In the genomic region with DNA sequence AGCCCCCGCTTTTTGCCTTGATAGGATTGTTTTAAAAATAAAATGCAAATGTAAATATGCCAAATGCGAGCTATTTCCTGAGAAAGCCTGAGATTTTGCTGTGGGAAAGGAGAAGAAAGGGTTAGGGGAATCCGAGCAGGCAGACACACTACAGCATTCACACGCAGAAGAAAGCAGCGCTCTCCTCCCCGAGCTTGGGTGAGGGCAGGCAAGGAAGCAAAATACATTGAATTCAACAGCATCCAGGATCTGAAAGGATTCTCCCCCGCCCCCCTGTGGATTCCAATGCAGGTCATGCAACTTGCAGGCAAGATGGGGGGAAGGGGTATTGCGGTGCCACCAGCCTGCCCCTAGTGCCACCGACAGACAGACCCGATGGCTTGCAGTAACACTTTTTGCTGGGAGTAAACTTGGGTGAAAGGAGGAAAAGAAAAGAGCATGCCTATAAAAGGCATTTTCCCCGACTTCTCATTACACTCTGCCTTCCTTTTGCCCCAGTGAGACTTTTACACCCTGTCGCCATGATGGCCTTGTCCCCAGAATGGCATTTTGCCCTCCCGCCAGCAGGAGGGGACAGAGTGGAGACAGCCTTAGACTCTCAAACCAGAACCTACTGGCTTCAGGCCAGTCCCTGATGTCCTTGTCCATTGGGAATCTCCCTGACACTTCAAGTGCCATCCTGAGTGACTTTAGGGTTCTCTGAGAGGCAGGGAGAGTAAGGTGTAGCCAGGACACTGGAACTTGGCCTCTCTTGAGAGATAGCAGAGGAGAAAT, we compare ENCODE assay signal across 9 mouse cellular contexts.
DNase-seq lines count a peak whose midpoint lies in the region; ATAC-seq and TF ChIP-seq lines count a peak whose summit lies in the region.
"Had no signal": no experiment of that assay in that cellular context is flagged by ENCODE, and none has a peak within 500 bp of the region (broad histone marks: within the 10 kb centered on the region; RNA-seq: fewer than 3 reads in every experiment).

No protein-coding gene starts in this region.

- WGBS in heart, embryonic 11.5 days (ENCODE audit: insufficient replicate concordance), result 1% methylated on average over 13 of the region's 13 CpGs
- WGBS in spleen, adult 2 months, result 14% methylated on average over 13 of the region's 13 CpGs
- 3% methylated on average over 13 of the region's 13 CpGs for WGBS in embryonic facial prominence, embryonic 13.5 days
- WGBS in intestine, embryonic 15.5 days, result 4% methylated on average over 13 of the region's 13 CpGs
- WGBS in olfactory bulb, adult 2 months, result 8% methylated on average over 13 of the region's 13 CpGs

- H3K9ac ChIP-seq in heart, embryonic 11.5 days (ENCODE audit: low read depth, low read length), result no peak overlapping the region
- H3K9ac ChIP-seq in embryonic facial prominence, embryonic 13.5 days, result no peak overlapping the region
- no peak overlapping the region for H3K9ac ChIP-seq in intestine, embryonic 15.5 days

- no peak for ATAC-seq in heart, embryonic 11.5 days (replicated peaks; ENCODE audit: insufficient number of reproducible peaks, low FRiP score, low TSS enrichment)
- no peak for ATAC-seq in embryonic facial prominence, embryonic 13.5 days (ENCODE audit: insufficient number of reproducible peaks, insufficient read depth, low FRiP score, low TSS enrichment, low read depth)
- ATAC-seq in intestine, embryonic 15.5 days, result no peak
- no peak for ATAC-seq in erythroblast, adult 5-6 weeks (replicated peaks; ENCODE audit: low FRiP score, poor library complexity, severe bottlenecking)

- no peak for TF ChIP-seq POLR2A in spleen, adult 2 months (IDR thresholded peaks at IDR 0.05; ENCODE audit: low read depth, low read length)
- TF ChIP-seq POLR2A in olfactory bulb, adult 2 months (IDR thresholded peaks at IDR 0.05; ENCODE audit: insufficient read depth, low read depth, low read length), result no peak

- H3K4me1 ChIP-seq in heart, embryonic 11.5 days (ENCODE audit: control insufficient read depth, insufficient read depth, low read length), result 0 out of 2 replicates have a peak, but pooled peaks cover 3% of the 10 kb centered on the region
- no peaks in the 10 kb centered on the region for H3K4me1 ChIP-seq in spleen, adult 2 months (ENCODE audit: control insufficient read depth, insufficient read depth, insufficient read length)
- peaks cover 24% of the 10 kb centered on the region for H3K4me1 ChIP-seq in embryonic facial prominence, embryonic 13.5 days
- H3K4me1 ChIP-seq in intestine, embryonic 15.5 days (replicated peaks), result peaks cover 9% of the 10 kb centered on the region
- H3K4me1 ChIP-seq in olfactory bulb, adult 2 months (ENCODE audit: control insufficient read depth, insufficient read depth, low read length), result peaks cover 37% of the 10 kb centered on the region

- no peak overlapping the region for H3K27ac ChIP-seq in heart, embryonic 11.5 days (ENCODE audit: low read depth, low read length)
- H3K27ac ChIP-seq in spleen, adult 2 months (ENCODE audit: insufficient read depth, low read length), result no peak overlapping the region
- no peak overlapping the region for H3K27ac ChIP-seq in embryonic facial prominence, embryonic 13.5 days
- H3K27ac ChIP-seq in intestine, embryonic 15.5 days, result no peak overlapping the region
- no peak overlapping the region for H3K27ac ChIP-seq in olfactory bulb, adult 2 months (ENCODE audit: insufficient read depth, low read depth, low read length)

- no peaks in the 10 kb centered on the region for H3K36me3 ChIP-seq in heart, embryonic 11.5 days (ENCODE audit: control insufficient read depth, insufficient read depth, low read length)
- no peaks in the 10 kb centered on the region for H3K36me3 ChIP-seq in spleen, adult 2 months (ENCODE audit: control insufficient read depth, insufficient read depth, low read length)
- H3K36me3 ChIP-seq in embryonic facial prominence, embryonic 13.5 days, result no peaks in the 10 kb centered on the region
- H3K36me3 ChIP-seq in intestine, embryonic 15.5 days, result no peaks in the 10 kb centered on the region
- H3K36me3 ChIP-seq: G1E had no signal

- H3K4me3 ChIP-seq in heart, embryonic 11.5 days (ENCODE audit: low read depth, low read length), result peak overlapping the region; percentile 56; the same call in 1 of the 2 replicates
- H3K4me3 ChIP-seq in spleen, adult 2 months (ENCODE audit: extremely low read depth, insufficient read depth, insufficient read length), result no peak overlapping the region
- peak overlapping the region; percentile 48 for H3K4me3 ChIP-seq in embryonic facial prominence, embryonic 13.5 days
- peak overlapping the region; percentile 45 for H3K4me3 ChIP-seq in intestine, embryonic 15.5 days (replicated peaks)
- H3K4me3 ChIP-seq in olfactory bulb, adult 2 months (ENCODE audit: insufficient read depth, low read depth, low read length), result peak overlapping the region; percentile 65

- H3K9me3 ChIP-seq in heart, embryonic 11.5 days (replicated peaks; ENCODE audit: control insufficient read depth, low read length), result no peaks in the 10 kb centered on the region
- no peaks in the 10 kb centered on the region for H3K9me3 ChIP-seq in embryonic facial prominence, embryonic 13.5 days
- H3K9me3 ChIP-seq in intestine, embryonic 15.5 days, result no peaks in the 10 kb centered on the region

- peaks cover 97% of the 10 kb centered on the region for H3K27me3 ChIP-seq in heart, embryonic 11.5 days (ENCODE audit: control insufficient read depth, insufficient read depth, low read length)
- H3K27me3 ChIP-seq in spleen, adult 2 months (ENCODE audit: control insufficient read depth, insufficient read depth, low read length), result peaks cover 22% of the 10 kb centered on the region
- peaks cover 99% of the 10 kb centered on the region for H3K27me3 ChIP-seq in embryonic facial prominence, embryonic 13.5 days
- peaks cover 88% of the 10 kb centered on the region for H3K27me3 ChIP-seq in intestine, embryonic 15.5 days (replicated peaks)

- peak; percentile 24; the same call in 1 of the 2 replicates for TF ChIP-seq CTCF in spleen, adult 2 months (IDR thresholded peaks at IDR 0.05; ENCODE audit: extremely low read depth, insufficient read depth, insufficient read length, insufficient replicate concordance)
- no peak for TF ChIP-seq CTCF in olfactory bulb, adult 2 months (IDR thresholded peaks at IDR 0.05; ENCODE audit: insufficient read depth, low read depth, low read length)

- intact Hi-C loops in heart, postnatal 36 days (cut with DNase I), result loop anchor here (10.0 kb wide), 1 partner anchor 505 kb away; no protein-coding TSS in a partner anchor

- no peak for DNase-seq in heart, postnatal 36 days
- DNase-seq in spleen, adult 2 months (ENCODE audit: low read depth in 1 of 2, low spot score in 2 of 2), result no peak
- no peak for DNase-seq in spleen, postnatal 36 days (ENCODE audit: low spot score in 2 of 2)

- peak overlapping the region; percentile 87 for H3K4me2 ChIP-seq in heart, embryonic 11.5 days
- H3K4me2 ChIP-seq in embryonic facial prominence, embryonic 13.5 days, result peak overlapping the region; percentile 84
- H3K4me2 ChIP-seq in intestine, embryonic 15.5 days (replicated peaks), result peak overlapping the region; percentile 93
